24 mouse cellular contexts compared by ENCODE assay signal in the genomic region with DNA sequence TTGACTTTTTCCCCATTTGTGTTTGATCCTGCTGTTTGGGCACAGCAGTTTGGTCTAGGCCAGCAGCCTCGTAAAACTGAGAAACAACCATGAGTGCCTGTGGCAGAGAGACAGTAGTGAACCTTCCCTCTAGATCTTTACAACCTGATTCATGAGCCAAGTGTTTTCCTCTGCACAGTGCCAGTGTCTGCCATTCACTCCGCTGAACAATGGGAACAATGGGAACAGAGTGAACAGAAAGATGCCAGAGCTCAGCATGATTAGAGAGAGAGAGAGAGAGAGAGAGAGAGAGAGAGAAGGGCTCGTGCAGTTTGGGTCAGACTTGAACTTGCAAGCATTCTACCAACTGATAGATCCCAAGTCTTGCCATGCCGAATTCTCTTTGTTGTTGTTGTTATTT.
A peak's percentile ranks its signal among the peaks of the same experiment; 100 is the strongest.
DNase-seq lines count a peak whose midpoint lies in the region; ATAC-seq and TF ChIP-seq lines count a peak whose summit lies in the region.
"Had no signal": no experiment of that assay in that cellular context is flagged by ENCODE, and none has a peak within 500 bp of the region (broad histone marks: within the 10 kb centered on the region; RNA-seq: fewer than 3 reads in every experiment).

No protein-coding gene starts in this region.

- no peak for TF ChIP-seq CTCF in brain, embryonic 14.5 days (IDR thresholded peaks at IDR 0.05; ENCODE audit: borderline replicate concordance, extremely low read depth, insufficient read depth, insufficient read length)

- no peak for DNase-seq in midbrain, embryonic 10.5 days (ENCODE audit: low spot score)
- DNase-seq in midbrain, embryonic 14.5 days, result no peak
- DNase-seq in brain, embryonic 14.5 days (ENCODE audit: low read depth), result peak; percentile 75
- DNase-seq in gastrocnemius, adult 8-10 months (ENCODE audit: low spot score in 2 of 2), result no peak
- no peak for DNase-seq in right cerebral cortex, adult 18-20 months
- DNase-seq: B cell, adult 2 months; cerebellum, adult 8-10 months; gastrocnemius, postnatal 10 days; heart, adult 11 months; kidney, postnatal 36 days; left cerebral cortex, postnatal 4 days; lung, embryonic 14.5 days; thymus, adult 2 months; thymus, postnatal 4 days had no signal

- peak overlapping the region; percentile 35; the same call in 1 of the 2 replicates for H3K27ac ChIP-seq in midbrain, embryonic 10.5 days (replicated peaks)
- no peak overlapping the region for H3K27ac ChIP-seq in midbrain, embryonic 14.5 days (replicated peaks; ENCODE audit: low read depth, low read length)
- peak overlapping the region; percentile 66 for H3K27ac ChIP-seq in forebrain, embryonic 13.5 days
- H3K27ac ChIP-seq: kidney, embryonic 15.5 days; limb, embryonic 15.5 days; liver, embryonic 14.5 days had no signal

- no peak for TF ChIP-seq POLR2A in brain, embryonic 14.5 days (IDR thresholded peaks at IDR 0.05; ENCODE audit: borderline replicate concordance, extremely low read depth, insufficient read depth, insufficient read length, poor library complexity, severe bottlenecking)
- TF ChIP-seq POLR2A in myocyte (IDR thresholded peaks at IDR 0.05; ENCODE audit: insufficient read length, low read depth), result no peak

- H3K36me3 ChIP-seq in midbrain, embryonic 10.5 days, result no peaks in the 10 kb centered on the region
- no peaks in the 10 kb centered on the region for H3K36me3 ChIP-seq in midbrain, embryonic 14.5 days (ENCODE audit: control insufficient read depth, insufficient read depth, low read length)
- no peaks in the 10 kb centered on the region for H3K36me3 ChIP-seq in forebrain, embryonic 13.5 days (ENCODE audit: poor library complexity, severe bottlenecking)
- H3K36me3 ChIP-seq in myocyte (ENCODE audit: control insufficient read depth, insufficient read depth), result no peaks in the 10 kb centered on the region
- H3K36me3 ChIP-seq: G1E; kidney, embryonic 15.5 days; limb, embryonic 15.5 days had no signal

- H3K79me2 ChIP-seq in myocyte (ENCODE audit: control insufficient read depth, insufficient read depth), result no peaks in the 10 kb centered on the region

- H3K27me3 ChIP-seq in midbrain, embryonic 10.5 days (ENCODE audit: low read depth, poor library complexity, severe bottlenecking), result peaks cover 9% of the 10 kb centered on the region; the same call in 1 of the 2 replicates
- H3K27me3 ChIP-seq in midbrain, embryonic 14.5 days (ENCODE audit: control insufficient read depth, insufficient read depth, low read length), result no peaks in the 10 kb centered on the region
- no peaks in the 10 kb centered on the region for H3K27me3 ChIP-seq in forebrain, embryonic 13.5 days
- H3K27me3 ChIP-seq in myocyte (ENCODE audit: control insufficient read depth, insufficient read depth, insufficient read length), result no peaks in the 10 kb centered on the region
- H3K27me3 ChIP-seq: CH12.LX; kidney, embryonic 15.5 days; limb, embryonic 15.5 days had no signal

- peaks cover 38% of the 10 kb centered on the region for H3K4me1 ChIP-seq in midbrain, embryonic 10.5 days
- peaks cover 17% of the 10 kb centered on the region; the same call in 1 of the 2 replicates for H3K4me1 ChIP-seq in midbrain, embryonic 14.5 days (ENCODE audit: control insufficient read depth, insufficient read depth, low read length)
- peaks cover 36% of the 10 kb centered on the region for H3K4me1 ChIP-seq in forebrain, embryonic 13.5 days

- 76% methylated on average over 4 of the region's 4 CpGs for WGBS in midbrain, embryonic 10.5 days
- 39% methylated on average over 4 of the region's 4 CpGs for WGBS in midbrain, embryonic 14.5 days
- WGBS in forebrain, embryonic 13.5 days, result 41% methylated on average over 4 of the region's 4 CpGs

- no peak overlapping the region for H3K4me3 ChIP-seq in midbrain, embryonic 10.5 days
- no peak overlapping the region for H3K4me3 ChIP-seq in midbrain, embryonic 14.5 days (replicated peaks; ENCODE audit: low read depth, low read length)
- H3K4me3 ChIP-seq in forebrain, embryonic 13.5 days, result no peak overlapping the region
- H3K4me3 ChIP-seq in myocyte, result peak overlapping the region; percentile 11
- H3K4me3 ChIP-seq: kidney, embryonic 15.5 days; limb, embryonic 15.5 days had no signal

- H3K4me2 ChIP-seq in midbrain, embryonic 14.5 days (ENCODE audit: low read length), result no peak overlapping the region
- H3K4me2 ChIP-seq in forebrain, embryonic 13.5 days, result no peak overlapping the region
- H3K4me2 ChIP-seq in myocyte (ENCODE audit: low read depth), result peak overlapping the region; percentile 64
- H3K4me2 ChIP-seq: heart, embryonic 11.5 days; kidney, embryonic 15.5 days; limb, embryonic 15.5 days; lung, embryonic 14.5 days had no signal

- no peak overlapping the region for H3ac ChIP-seq in myocyte (ENCODE audit: control insufficient read depth, insufficient read length)

- ATAC-seq in midbrain, embryonic 14.5 days (ENCODE audit: low FRiP score, low TSS enrichment), result no peak
- peak; percentile 58; the same call in 1 of the 2 replicates for ATAC-seq in forebrain, embryonic 13.5 days
- ATAC-seq: intestine, postnatal 0 days; midbrain, embryonic 16.5 days had no signal

- no peaks in the 10 kb centered on the region for H3K9me3 ChIP-seq in midbrain, embryonic 10.5 days (replicated peaks)
- peaks cover 3% of the 10 kb centered on the region; the same call in 1 of the 2 replicates for H3K9me3 ChIP-seq in midbrain, embryonic 14.5 days (ENCODE audit: control insufficient read depth, low read length)
- peaks cover 9% of the 10 kb centered on the region for H3K9me3 ChIP-seq in forebrain, embryonic 13.5 days (replicated peaks)
- H3K9me3 ChIP-seq: kidney, embryonic 15.5 days; limb, embryonic 15.5 days had no signal

- no peak overlapping the region for H3K9ac ChIP-seq in midbrain, embryonic 14.5 days (replicated peaks; ENCODE audit: low read length)
- H3K9ac ChIP-seq in forebrain, embryonic 13.5 days, result no peak overlapping the region
- H3K9ac ChIP-seq: kidney, embryonic 15.5 days; limb, embryonic 15.5 days; liver, embryonic 14.5 days; lung, embryonic 14.5 days had no signal

TF ChIP-seq in myocyte, 11 proteins besides CTCF, POLR2A, EP300 and RAD21:
- TF ChIP-seq TCF3 (IDR thresholded peaks at IDR 0.05; ENCODE audit: insufficient read length, low read depth), result no peak
- no peak for TF ChIP-seq MYOG (IDR thresholded peaks at IDR 0.05; ENCODE audit: control insufficient read depth in 1 of 3, insufficient read depth in 1 of 3, insufficient read length in 2 of 3, low read depth in 2 of 3)
- TF ChIP-seq USF1 (IDR thresholded peaks at IDR 0.05; ENCODE audit: low read depth), result no peak
- no peak for TF ChIP-seq SRF (IDR thresholded peaks at IDR 0.05; ENCODE audit: control insufficient read depth, insufficient read length, low read depth)
- no peak for TF ChIP-seq CEBPB (IDR thresholded peaks at IDR 0.05; ENCODE audit: insufficient read depth, poor library complexity, severe bottlenecking)
- no peak for TF ChIP-seq MYOD1 (IDR thresholded peaks at IDR 0.05; ENCODE audit: control insufficient read depth in 1 of 3, insufficient read length in 2 of 3, low read depth in 2 of 3)
- no peak for TF ChIP-seq MAX (IDR thresholded peaks at IDR 0.05; ENCODE audit: low read depth)
- no peak for TF ChIP-seq REST (IDR thresholded peaks at IDR 0.05; ENCODE audit: insufficient read depth, insufficient read length)
- no peak for TF ChIP-seq POLR2AphosphoS2 (IDR thresholded peaks at IDR 0.05; ENCODE audit: insufficient read length, low read depth)
